Mouse (Mus musculus) midbrain, embryonic 12.5 days (tissue): Measurements from ENCODE around the gene Lat. TPM values are rescaled to one million over a fixed set of nuclear protein-coding genes. Genes with fewer than 3 reads are reported as not detected.

Source experiments
- ATAC-seq: fragments of 200-750 bp; cut with Nextera tagmentation; 2 replicates; pipeline ENCODE4 v1.8.0; 2017; ENCODE audit warnings: low read depth, moderate TSS enrichment, moderate library complexity; ENCODE audit not compliant: low FRiP score
- H3K27ac ChIP-seq: fragments of 300-500 bp; sonication (generic); replicated peaks from 2 replicates; pipeline ENCODE4 v1.5.1; 2016; ENCODE audit warnings: mild to moderate bottlenecking
- H3K27me3 ChIP-seq: fragments of 300-500 bp; sonication (generic); 2 replicates; pipeline ENCODE4 v1.6.1; 2016; ENCODE audit warnings: mild to moderate bottlenecking
- H3K36me3 ChIP-seq: fragments of 300-500 bp; sonication (generic); 2 replicates; pipeline ENCODE4 v1.6.1; 2016
- H3K4me1 ChIP-seq: fragments of 300-500 bp; sonication (generic); 2 replicates; pipeline ENCODE4 v1.6.1; 2016
- H3K4me2 ChIP-seq: fragments of 300-500 bp; sonication (generic); replicated peaks from 2 replicates; pipeline ENCODE4 v1.6.1; 2016; ENCODE audit warnings: mild to moderate bottlenecking, moderate library complexity
- H3K4me3 ChIP-seq: fragments of 300-500 bp; sonication (generic); 2 replicates; pipeline ENCODE4 v1.5.1; 2016; ENCODE audit warnings: mild to moderate bottlenecking
- H3K9ac ChIP-seq: fragments of 300-500 bp; sonication (generic); replicated peaks from 2 replicates; pipeline ENCODE4 v1.6.1; 2016; ENCODE audit warnings: mild to moderate bottlenecking, moderate library complexity
- H3K9me3 ChIP-seq: fragments of 300-500 bp; sonication (generic); 2 replicates; pipeline ENCODE4 v1.6.1; 2016; ENCODE audit warnings: mild to moderate bottlenecking
- WGBS: fragments of 180-500 bp; shearing (Covaris S2); methylation state at CpG from one replicate; pipeline ENCODE4 v1.1.7; 2016; 5-methylcytosine and 5-hydroxymethylcytosine counted together
- polyA plus RNA-seq: library from polyadenylated mRNA; unstranded; fragments of >200 nt; fragmentation: Nextera tagmentation; extraction: Ambion mirVana; gene quantifications from 2 replicates; pipeline ENCODE4 v1.2.1, GENCODE M21; 2016

The Lat gene
- polyA plus RNA-seq, 1 experiment from 2014 or later = 1.4 TPM

DNA sequence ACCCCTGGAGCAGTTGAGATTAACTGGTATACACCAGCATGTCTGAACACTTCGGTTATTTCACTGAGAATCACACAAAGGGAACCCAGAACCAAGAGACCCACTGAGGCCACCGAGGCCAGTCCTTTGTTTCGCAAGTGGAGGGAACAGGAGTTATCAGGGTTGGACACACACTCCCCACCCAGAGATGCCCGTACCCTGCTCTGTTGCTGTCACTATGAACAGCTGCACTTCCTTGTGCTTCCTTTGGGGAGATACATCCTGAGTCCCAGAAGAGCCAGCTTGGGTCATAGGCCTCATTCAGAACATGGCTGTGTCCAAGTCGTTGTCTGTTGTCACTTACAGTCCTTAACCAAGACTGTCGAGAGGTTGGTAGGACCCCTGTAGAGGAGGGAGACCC, 6.3 kb downstream of the Lat start:
- Histone ChIP-seq H3K27me3 (no peaks in the 10 kb centered on the region), H3K4me1 (no peaks in the 10 kb centered on the region), H3K9ac (no peak overlapping the region), H3K4me2 (no peak overlapping the region), H3K4me3 (no peak overlapping the region), H3K36me3 (peaks cover 6% of the 10 kb centered on the region; the same call in 1 of the 2 replicates), H3K27ac (no peak overlapping the region), H3K9me3 (no peaks in the 10 kb centered on the region)
- 76% methylated on average over 6 of the region's 6 CpGs for WGBS
- no peak for ATAC-seq

DNA sequence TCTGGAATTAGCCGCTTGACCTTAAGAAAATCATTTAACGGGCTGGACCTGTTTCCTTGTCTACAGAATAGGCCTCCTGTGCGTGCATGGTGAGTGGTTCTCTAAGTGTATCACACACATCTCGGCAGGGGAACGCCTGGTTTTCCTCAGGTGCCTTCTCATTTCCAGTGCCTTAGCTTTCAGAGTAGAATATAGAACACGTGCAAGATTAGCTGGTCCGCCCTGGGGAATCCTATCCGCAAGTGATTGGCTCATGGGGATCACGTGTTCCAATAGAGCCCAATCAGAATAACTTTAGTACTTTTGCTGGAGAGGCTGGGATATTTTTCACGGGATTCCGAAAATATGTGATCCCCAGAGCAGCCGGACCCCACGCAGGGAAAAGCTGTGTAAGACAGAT, 10.3 kb downstream of the Lat start:
- WGBS = 73% methylated on average over 13 of the region's 13 CpGs
- ATAC-seq = no peak

DNA sequence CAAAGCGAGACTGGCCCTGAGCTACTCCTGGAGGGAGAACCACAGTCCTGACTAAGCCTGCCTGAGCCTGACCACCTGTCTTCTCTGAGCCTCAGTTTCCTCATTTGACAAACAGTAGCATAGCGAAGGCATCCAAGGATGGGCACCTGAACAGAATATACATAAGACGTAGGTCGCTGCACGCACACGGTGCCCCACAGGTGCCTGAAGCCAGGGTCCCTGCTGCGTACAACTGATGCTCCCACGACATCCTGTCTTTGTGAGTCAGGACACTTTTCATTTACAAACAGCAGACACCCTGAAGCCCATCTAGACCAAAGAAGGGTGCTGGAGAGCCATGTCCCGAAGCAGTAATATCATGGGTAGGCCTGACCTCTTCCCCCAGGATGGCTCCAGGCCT, 11.0 kb downstream of the Lat start:
- H3K4me2 ChIP-seq = no peak overlapping the region
- no peaks in the 10 kb centered on the region for H3K9me3 ChIP-seq
- no peak overlapping the region for H3K4me3 ChIP-seq
- H3K27ac ChIP-seq = no peak overlapping the region
- no peaks in the 10 kb centered on the region for H3K27me3 ChIP-seq
- no peak overlapping the region for H3K9ac ChIP-seq
- 96% methylated on average over 9 of the region's 9 CpGs for WGBS
- no peak for ATAC-seq
- no peaks in the 10 kb centered on the region for H3K36me3 ChIP-seq
- no peaks in the 10 kb centered on the region; the same call in 1 of the 2 replicates for H3K4me1 ChIP-seq

More for the DNA sequence above, 10.3 kb downstream of the Lat start:
- no peaks in the 10 kb centered on the region for H3K9me3 ChIP-seq
- H3K4me3 ChIP-seq = no peak overlapping the region
- H3K27ac ChIP-seq = no peak overlapping the region
- no peak overlapping the region for H3K9ac ChIP-seq
- no peak overlapping the region for H3K4me2 ChIP-seq
- no peaks in the 10 kb centered on the region; the same call in 1 of the 2 replicates for H3K4me1 ChIP-seq
- peaks cover 4% of the 10 kb centered on the region; the same call in 1 of the 2 replicates for H3K36me3 ChIP-seq
- H3K27me3 ChIP-seq = no peaks in the 10 kb centered on the region

DNA sequence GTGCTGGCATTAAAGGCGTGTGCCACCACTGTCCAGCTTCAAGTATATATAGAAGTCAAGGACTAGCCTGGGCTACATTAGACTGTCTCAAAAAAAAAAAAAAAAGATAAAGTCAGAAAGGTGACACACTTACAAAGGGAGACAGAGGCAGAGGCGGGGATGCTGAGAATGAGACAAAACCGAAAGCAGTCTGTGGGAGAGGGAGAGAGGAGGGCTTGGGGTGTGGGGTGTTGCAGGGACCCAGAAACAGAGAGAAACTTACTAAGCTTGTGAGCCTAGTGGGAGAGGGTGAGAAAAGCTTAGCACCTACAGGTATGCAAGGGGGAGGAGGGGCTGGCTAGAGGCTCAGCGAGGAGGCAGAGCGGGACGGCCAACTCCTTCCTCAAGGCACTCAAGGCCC, 11.5 kb downstream of the Lat start:
- H3K4me1 ChIP-seq = no peaks in the 10 kb centered on the region; the same call in 1 of the 2 replicates
- 85% methylated on average over 6 of the region's 6 CpGs for WGBS
- no peak overlapping the region for H3K27ac ChIP-seq
- no peak overlapping the region for H3K4me2 ChIP-seq
- H3K9ac ChIP-seq = no peak overlapping the region
- no peaks in the 10 kb centered on the region for H3K9me3 ChIP-seq
- no peak overlapping the region for H3K4me3 ChIP-seq
- no peaks in the 10 kb centered on the region for H3K27me3 ChIP-seq
- no peak for ATAC-seq
- no peaks in the 10 kb centered on the region for H3K36me3 ChIP-seq

DNA sequence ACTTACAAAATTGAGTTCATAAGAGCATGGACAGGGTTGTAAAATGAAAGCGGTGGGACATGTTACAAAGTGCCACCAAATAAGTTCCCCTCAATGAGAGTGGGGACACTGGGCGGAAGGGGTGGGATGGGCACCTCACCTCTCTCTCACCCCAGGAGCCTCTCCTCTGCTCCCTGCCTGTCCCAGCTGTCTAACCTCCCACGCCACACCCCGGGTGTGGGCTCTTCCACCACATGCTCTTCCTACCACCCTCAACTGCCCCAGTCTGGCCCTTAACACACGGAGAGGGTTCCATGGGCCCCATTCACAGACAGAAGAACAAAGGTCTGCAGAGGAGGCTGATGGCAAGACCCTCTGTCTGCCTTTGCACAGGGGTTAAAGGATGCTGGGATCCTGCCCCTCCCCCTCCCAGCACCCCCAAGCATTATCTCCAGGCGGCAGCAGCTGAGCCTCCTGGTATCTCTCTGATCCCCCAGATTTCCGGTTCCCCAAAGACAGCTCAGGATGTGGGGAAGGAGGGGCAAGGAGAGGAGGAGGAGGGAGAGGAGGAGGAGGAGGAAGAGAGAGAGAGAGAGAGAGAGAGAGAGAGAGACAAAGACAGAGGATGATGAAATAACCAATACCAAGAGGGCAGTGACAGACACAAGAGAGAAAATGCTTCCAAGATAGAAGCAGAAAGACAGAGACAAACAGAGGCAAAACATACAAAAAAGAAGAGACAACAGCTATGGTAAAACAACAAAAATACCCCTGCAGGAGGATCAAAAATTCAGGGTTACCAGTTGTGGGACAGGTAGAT, 12.4 kb downstream of the Lat start:
- H3K9me3 ChIP-seq = no peaks in the 10 kb centered on the region
- no peak overlapping the region for H3K9ac ChIP-seq
- H3K36me3 ChIP-seq = no peaks in the 10 kb centered on the region
- H3K27me3 ChIP-seq = no peaks in the 10 kb centered on the region
- H3K4me3 ChIP-seq = no peak overlapping the region
- ATAC-seq = no peak
- no peaks in the 10 kb centered on the region; the same call in 1 of the 2 replicates for H3K4me1 ChIP-seq
- 42% methylated on average over 7 of the region's 7 CpGs for WGBS
- no peak overlapping the region for H3K27ac ChIP-seq
- no peak overlapping the region for H3K4me2 ChIP-seq

DNA sequence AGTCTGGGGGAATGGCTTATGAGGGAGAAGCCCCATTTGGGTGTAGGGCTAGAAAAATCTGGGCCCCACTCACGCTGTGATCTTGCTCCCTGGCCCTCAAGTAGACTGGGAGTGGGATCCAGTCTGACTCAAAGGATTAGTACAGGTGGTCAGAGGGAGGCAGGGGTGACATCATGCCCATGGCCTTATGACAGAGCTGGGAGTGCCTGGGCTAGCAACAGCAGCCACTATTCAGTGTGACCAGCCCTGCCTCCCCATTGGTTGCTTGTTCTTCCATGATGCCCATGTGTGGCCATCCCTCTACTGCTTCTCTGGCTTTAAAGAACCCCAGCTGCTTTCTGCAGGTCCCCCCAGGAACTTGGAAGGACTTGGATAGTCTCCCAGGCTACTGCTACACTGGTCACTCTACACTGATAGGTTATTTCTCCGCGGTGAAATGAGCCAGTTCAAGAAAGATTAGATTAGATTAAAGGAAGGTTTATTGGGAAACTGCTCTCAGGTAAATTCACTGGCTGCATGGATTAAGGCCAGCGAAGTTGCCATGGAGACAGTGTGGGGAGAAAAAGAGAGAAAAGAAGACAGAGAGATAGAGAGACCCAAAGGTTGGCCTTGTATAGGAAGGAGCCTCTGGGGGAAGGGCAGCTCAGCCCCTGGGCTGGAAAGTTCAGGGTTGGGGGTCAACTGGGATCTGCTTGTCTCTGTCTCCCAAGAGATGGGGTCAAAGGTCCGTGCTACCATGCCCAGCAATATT, 13.3 kb downstream of the Lat start:
- Histone ChIP-seq H3K4me1 (peaks cover 6% of the 10 kb centered on the region), H3K36me3 (no peaks in the 10 kb centered on the region), H3K9me3 (no peaks in the 10 kb centered on the region), H3K27me3 (no peaks in the 10 kb centered on the region), H3K27ac (no peak overlapping the region), H3K4me3 (no peak overlapping the region), H3K4me2 (no peak overlapping the region), H3K9ac (no peak overlapping the region)
- WGBS = 45% methylated on average over 5 of the region's 5 CpGs
- ATAC-seq = no peak

DNA sequence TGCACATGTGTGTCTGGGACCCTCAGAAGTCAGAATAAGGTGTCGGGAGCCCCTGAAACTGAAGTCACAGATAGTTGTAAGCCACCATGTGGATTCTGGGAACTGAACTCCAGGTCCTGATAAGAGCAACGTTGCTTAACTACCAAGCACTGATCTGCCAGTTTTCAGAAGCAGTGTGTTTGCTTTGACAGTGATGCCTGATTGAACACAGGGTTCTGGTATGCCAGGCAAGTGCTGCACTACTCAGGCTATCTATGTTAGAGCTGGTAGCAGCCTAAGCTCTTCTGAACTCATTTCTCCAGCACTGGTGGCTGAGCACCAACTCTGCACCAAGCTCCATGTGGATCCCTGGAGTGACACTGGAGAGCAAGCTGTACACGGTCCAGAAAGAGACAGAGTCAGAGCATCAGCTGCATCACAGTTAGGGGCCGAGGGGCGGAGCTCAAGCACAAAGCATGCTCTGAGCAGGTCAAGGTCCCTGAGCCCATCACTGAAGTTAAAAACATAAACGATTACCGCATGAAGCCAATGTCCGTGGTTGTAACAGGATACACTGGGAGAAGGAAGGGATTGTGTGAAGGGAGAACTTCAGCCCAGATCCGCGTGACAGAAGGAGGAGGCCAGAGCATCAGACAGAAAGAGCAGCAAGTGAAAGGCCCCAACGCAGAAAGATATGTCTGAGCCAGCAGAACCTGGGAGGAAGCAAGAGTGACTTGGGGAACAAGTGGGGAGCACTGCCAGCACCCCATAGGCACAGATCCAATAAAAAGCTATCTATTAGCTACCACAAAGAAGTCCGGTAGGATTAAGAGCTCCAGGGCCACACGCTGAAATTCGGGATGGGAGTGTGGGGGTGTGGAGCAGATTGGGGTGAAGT, 14.4 kb downstream of the Lat start:
- no peak overlapping the region for H3K27ac ChIP-seq

DNA sequence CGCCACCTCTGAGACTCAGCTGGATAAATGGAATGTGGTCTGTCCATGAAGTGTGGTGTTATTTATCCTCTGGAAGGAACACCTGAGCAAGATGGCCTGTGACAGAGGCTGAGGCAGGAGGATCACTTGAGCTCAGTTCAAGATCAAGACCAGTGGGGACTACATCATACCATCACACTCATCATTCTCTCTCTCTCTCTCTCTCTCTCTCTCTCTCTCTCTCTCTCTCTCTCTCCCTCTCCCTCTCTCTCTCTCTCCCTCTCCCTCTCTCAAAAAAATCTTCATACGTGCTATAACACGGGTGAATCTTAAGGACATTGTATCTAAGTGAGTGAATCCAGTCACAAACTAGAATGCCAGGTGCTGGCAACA, 15.4 kb downstream of the Lat start:
- Histone ChIP-seq H3K4me3 (no peak overlapping the region), H3K9me3 (no peaks in the 10 kb centered on the region), H3K27me3 (no peaks in the 10 kb centered on the region), H3K4me2 (no peak overlapping the region), H3K27ac (no peak overlapping the region), H3K9ac (no peak overlapping the region), H3K4me1 (peaks cover 6% of the 10 kb centered on the region), H3K36me3 (no peaks in the 10 kb centered on the region)
- WGBS = 87% methylated on average over 3 of the region's 3 CpGs
- no peak for ATAC-seq

More for the DNA sequence above, 14.4 kb downstream of the Lat start:
- Histone ChIP-seq H3K4me2 (no peak overlapping the region), H3K4me3 (no peak overlapping the region), H3K36me3 (no peaks in the 10 kb centered on the region), H3K27me3 (no peaks in the 10 kb centered on the region), H3K9ac (no peak overlapping the region), H3K4me1 (peaks cover 6% of the 10 kb centered on the region), H3K9me3 (no peaks in the 10 kb centered on the region)
- WGBS = 51% methylated on average over 14 of the region's 14 CpGs
- no peak for ATAC-seq

DNA sequence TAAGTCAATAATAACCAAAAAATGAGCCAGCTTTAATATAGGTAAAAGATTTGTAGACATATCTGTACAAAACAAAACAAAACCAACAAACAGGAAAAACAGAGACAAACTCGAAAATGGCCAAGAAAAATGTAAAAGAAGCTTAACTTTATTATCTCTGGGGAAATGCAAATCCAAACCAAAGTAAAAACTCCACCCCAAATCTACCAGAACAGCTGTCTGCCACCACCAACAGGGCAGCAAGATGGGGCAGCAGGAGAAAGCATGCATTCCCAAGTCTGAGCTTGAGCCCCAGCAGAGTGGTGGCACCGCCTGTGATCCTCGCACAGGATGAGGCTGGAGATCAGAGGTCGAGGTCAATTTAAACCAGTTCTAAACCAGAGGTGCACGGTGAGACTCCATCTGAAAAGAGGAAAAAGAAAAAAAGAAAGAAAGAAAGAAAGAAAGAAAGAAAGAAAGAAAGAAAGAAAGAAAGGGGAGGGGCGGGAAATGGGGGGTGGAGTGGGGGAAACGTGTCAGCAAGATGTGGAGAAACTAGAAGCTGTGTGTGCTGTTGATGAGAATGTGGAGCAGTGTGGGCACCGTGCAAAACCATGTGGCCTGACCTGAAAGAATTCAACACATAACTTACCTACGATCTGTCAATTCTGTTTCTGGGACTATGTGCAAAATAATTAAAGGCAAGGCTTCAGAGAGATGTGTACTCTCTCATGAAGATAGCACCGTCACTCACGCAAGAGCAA, 15.9 kb downstream of the Lat start:
- no peak overlapping the region for H3K9ac ChIP-seq
- no peak for ATAC-seq
- peaks cover 6% of the 10 kb centered on the region for H3K4me1 ChIP-seq
- no peak overlapping the region for H3K4me3 ChIP-seq
- no peaks in the 10 kb centered on the region for H3K36me3 ChIP-seq
- H3K9me3 ChIP-seq = no peaks in the 10 kb centered on the region
- 70% methylated on average over 11 of the region's 11 CpGs for WGBS
- no peaks in the 10 kb centered on the region for H3K27me3 ChIP-seq
- no peak overlapping the region for H3K4me2 ChIP-seq
- H3K27ac ChIP-seq = no peak overlapping the region

DNA sequence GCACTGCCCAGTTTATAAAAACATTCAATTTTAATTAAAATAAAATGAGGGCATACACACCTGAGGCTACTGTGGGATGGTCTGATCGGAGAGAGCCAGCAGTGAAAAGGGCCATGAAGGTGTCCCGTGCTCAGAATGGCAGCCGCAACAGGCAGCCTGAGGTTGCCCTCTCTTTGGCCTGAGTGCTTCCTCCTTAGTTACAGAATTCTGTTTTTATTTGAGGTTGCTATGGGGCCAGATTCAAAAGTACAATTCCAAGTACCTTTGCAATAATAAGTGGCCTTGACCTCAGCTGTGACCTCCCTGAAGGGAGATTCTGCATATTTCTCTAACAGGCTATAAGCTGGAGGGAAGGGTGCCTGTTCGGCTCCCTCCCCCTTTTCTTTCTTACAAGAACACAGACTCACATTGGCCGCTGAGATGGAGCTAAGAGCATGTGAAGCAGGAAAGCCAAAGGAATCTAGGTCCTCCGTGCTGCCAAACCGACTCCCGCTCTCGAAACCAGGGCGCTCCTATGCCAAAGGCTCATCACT, 17.9 kb downstream of the Lat start:
- peak overlapping the region; percentile 27; the same call in 1 of the 2 replicates for H3K4me2 ChIP-seq
- H3K9ac ChIP-seq = no peak overlapping the region
- H3K27ac ChIP-seq = 0 out of 2 replicates have a peak overlapping the region, but pooled peaks have one; percentile 15
- H3K9me3 ChIP-seq = no peaks in the 10 kb centered on the region
- ATAC-seq = no peak
- H3K4me1 ChIP-seq = peaks cover 6% of the 10 kb centered on the region; the same call in 1 of the 2 replicates
- H3K36me3 ChIP-seq = no peaks in the 10 kb centered on the region
- no peaks in the 10 kb centered on the region for H3K27me3 ChIP-seq
- H3K4me3 ChIP-seq = no peak overlapping the region
- WGBS = 50% methylated on average over 10 of the region's 10 CpGs
